Mouse (Mus musculus) olfactory bulb, adult 2 months (tissue): ENCODE results near the gene Wwc2.

Source experiments
- CTCF ChIP-seq: fragments of 200-500 bp; IDR thresholded peaks from 2 replicates; pipeline ENCODE4 v1.5.1; 2012; ENCODE audit warnings: low read depth, mild to moderate bottlenecking, low read length, moderate library complexity; ENCODE audit not compliant: insufficient read depth
- POLR2A ChIP-seq: fragments of 200-500 bp; IDR thresholded peaks from 2 replicates; pipeline ENCODE4 v1.6.1; 2012; ENCODE audit warnings: mild to moderate bottlenecking, low read depth, low read length, moderate library complexity; ENCODE audit not compliant: insufficient read depth

DNA sequence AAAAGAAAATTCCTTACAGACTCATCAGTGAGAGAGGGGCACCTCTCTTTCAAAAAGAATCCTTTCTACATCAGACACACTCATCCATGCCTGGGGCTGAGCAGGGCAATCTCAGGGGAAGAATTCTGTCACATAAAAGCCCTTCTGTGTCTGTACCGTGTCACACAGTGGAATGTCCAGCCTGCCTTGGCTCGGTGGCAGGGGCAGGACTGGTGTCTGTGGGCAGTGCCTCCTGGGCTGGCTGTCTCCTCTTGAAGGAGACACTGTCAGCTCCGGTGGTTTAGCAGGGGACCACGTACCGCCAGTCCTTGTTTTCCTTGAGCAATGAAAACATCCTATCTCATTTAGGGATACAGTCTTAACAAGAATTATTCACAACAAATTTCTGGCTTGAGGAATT lies 165.1 kb downstream of the Wwc2 start:
- TF ChIP-seq POLR2A (no peak), CTCF (no peak)
